Mouse (Mus musculus): ENCODE results near the gene Fam107b. TPM values are rescaled to one million over a fixed set of nuclear protein-coding genes. Genes with fewer than 3 reads are reported as not detected.

Gene Fam107b
- polyA plus RNA-seq, 1 experiment from 2014 or later, result 35.4 TPM

DNA sequence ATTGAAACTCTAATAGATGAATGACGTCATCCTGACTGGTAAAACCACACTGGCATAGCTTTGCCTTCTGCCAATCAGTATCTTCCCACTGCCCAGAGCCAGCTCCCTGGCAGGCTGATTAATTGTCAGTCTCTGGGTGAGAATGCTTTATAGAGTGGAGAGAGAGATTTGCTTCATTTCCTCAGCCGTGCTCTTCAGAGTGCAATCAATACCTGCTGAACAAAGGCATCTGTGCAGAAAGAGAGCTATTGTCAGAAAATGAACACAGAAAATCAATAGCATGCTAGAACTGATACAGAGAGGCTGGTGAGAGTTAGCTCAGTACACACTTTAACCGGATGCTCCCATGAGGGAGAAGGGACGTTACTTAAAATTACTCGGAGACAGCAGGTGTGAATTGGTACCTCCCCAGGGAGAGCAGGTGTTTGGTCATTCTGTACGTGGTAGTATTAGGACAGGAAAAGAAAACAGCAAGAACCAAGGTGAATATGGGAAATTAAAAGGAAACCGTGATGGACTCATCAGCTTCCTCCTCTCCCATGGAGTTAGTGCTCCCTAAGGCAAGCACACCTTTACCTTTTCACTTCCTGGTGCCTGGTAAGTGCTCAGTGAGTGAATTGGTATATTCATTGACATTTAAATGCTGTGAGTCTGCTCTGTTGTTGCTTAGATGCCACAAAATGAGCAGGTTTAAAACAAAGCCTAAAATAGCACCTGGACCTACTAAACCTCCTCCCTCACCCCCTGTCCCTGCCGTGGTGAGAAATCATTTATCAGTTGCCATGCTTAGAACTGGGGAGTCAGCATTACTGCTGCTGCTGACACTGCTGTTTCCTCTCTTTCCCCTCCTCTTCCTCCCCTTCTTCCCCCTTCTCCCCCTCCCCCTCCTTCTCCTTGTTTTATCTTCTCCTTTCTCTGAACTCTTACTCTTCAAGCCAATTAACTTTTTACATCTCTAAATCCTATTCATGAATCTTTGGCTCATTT, 38.9 kb downstream of the Fam107b start:
- ATAC-seq (ENCODE audit: insufficient number of reproducible peaks, insufficient read depth, low FRiP score, low TSS enrichment, low read depth), result no peak
- Histone ChIP-seq H3K36me3 (no peaks in the 10 kb centered on the region), H3K9me3 (0 out of 2 replicates have a peak, but pooled peaks cover 4% of the 10 kb centered on the region), H3K27ac (no peak overlapping the region), H3K4me2 (no peak overlapping the region), H3K9ac (replicated peaks) (no peak overlapping the region), H3K4me1 (replicated peaks) (no peaks in the 10 kb centered on the region), H3K4me3 (replicated peaks) (no peak overlapping the region), H3K27me3 (no peaks in the 10 kb centered on the region)
- 56% methylated on average over 8 of the region's 8 CpGs for WGBS

DNA sequence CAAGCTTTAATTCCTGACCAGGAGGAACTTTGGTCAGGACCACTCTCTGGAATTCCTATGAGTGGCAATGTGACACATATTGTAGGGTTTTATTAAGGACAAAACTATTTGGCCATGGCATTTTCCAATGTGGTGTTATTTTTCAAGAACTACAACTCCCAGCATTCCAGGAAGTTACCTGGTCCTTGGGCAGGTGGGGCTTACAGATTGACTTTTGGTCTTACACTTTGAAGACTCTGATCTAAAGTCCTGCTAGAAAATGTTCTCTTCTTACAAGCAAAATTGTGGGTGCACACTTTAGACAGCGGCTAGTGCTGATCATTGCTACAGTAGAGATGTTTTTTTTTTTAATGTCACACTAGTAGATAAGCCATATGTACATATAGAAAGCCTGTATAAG, 48.2 kb downstream of the Fam107b start:
- Histone ChIP-seq H3K4me2 (no peak overlapping the region), H3K9me3 (no peaks in the 10 kb centered on the region), H3K27me3 (no peaks in the 10 kb centered on the region), H3K27ac (no peak overlapping the region), H3K4me3 (replicated peaks) (no peak overlapping the region), H3K36me3 (no peaks in the 10 kb centered on the region), H3K4me1 (replicated peaks) (peaks cover 10% of the 10 kb centered on the region), H3K9ac (replicated peaks) (no peak overlapping the region)
- ATAC-seq (ENCODE audit: insufficient number of reproducible peaks, insufficient read depth, low FRiP score, low TSS enrichment, low read depth), result no peak
- WGBS, result 93% methylated on average over 1 of the region's 1 CpGs

DNA sequence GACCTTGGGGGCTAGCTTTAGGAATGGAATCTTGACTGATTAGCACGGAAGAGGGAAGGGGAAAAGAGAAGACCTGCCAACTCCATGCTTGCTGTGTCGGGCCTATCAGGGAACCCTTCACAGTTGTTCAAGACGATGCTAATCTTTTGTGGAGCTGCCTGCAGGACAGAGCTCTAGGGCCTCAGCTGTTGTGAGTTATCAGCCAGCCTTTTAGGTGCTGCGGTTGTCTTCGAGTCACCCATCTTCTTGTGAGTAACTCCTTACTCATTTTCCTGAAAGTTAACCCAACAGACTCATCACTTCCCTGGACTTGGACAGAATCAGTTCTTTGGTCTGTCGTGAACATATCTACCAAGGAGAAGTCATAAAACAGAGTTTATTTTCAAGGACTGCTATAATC, 51.3 kb downstream of the Fam107b start:
- Histone ChIP-seq H3K4me3 (replicated peaks) (no peak overlapping the region), H3K27ac (no peak overlapping the region), H3K4me2 (no peak overlapping the region), H3K4me1 (replicated peaks) (peaks cover 10% of the 10 kb centered on the region), H3K9ac (replicated peaks) (no peak overlapping the region), H3K27me3 (no peaks in the 10 kb centered on the region), H3K9me3 (no peaks in the 10 kb centered on the region), H3K36me3 (no peaks in the 10 kb centered on the region)
- 74% methylated on average over 6 of the region's 6 CpGs for WGBS
- no peak for ATAC-seq (ENCODE audit: insufficient number of reproducible peaks, insufficient read depth, low FRiP score, low TSS enrichment, low read depth)

DNA sequence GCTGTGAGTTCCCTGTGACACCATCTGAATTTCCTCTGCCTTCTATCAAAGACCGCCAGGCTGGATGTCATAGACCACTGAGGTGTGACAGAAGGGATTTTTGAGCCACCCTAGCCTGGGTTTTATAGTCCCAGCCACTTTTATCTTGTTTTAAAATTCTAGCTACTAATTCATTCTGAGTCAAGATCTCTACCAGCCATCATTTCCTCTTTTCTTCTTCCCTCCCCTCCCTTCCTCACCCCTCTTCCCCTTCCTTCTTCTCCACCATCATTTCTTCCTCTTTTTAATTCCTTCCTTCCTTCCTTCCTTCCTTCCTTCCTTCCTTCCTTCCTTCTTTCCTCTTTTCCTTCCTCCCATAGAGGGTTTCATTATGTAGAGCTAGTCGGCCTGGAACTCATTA, 51.9 kb downstream of the Fam107b start:
- H3K4me2 ChIP-seq, result no peak overlapping the region
- H3K4me3 ChIP-seq (replicated peaks), result no peak overlapping the region
- no peak for ATAC-seq (ENCODE audit: insufficient number of reproducible peaks, insufficient read depth, low FRiP score, low TSS enrichment, low read depth)
- WGBS, result 93% methylated on average over 2 of the region's 2 CpGs
- no peaks in the 10 kb centered on the region for H3K36me3 ChIP-seq
- no peaks in the 10 kb centered on the region for H3K27me3 ChIP-seq
- H3K9me3 ChIP-seq, result no peaks in the 10 kb centered on the region
- H3K27ac ChIP-seq, result no peak overlapping the region
- H3K9ac ChIP-seq (replicated peaks), result no peak overlapping the region
- peaks cover 10% of the 10 kb centered on the region for H3K4me1 ChIP-seq (replicated peaks)

DNA sequence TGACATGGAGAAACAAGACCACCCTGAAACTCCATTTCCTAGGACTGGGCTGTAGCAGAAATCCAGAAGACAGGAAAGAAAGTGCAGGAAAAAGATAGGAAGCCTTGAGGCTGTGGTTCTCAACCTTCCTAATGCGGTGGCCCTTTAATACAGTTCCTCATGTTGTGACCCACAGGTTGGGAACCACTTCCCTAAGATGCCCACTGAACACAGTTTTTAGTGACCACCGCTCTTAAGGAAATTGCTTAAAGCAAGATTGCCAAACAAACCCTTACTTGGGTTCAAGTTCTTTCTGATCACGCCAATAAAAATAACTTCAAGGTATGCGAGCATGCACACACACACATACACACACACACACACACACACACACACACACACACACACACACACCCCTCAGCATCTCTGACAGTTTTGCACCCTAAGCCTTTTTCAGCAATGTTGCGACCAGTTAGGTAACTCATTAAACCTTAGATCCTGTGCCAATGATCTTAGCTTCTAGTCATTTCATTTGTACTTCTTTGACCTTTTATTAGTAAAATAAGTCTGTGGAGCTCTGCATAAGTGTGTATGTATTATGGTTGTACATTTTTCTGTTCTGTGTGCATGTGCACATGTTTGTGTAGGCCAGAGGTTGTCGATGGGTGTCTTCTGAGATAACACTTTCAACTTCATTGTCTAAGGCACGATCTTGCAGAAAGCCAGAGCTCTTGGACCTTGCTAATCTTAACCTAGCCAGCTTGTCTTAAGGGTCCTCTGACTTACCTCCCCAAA, 53.1 kb downstream of the Fam107b start:
- no peaks in the 10 kb centered on the region for H3K27me3 ChIP-seq
- no peak for ATAC-seq (ENCODE audit: insufficient number of reproducible peaks, insufficient read depth, low FRiP score, low TSS enrichment, low read depth)
- H3K9me3 ChIP-seq, result no peaks in the 10 kb centered on the region
- H3K9ac ChIP-seq (replicated peaks), result no peak overlapping the region
- H3K4me2 ChIP-seq, result no peak overlapping the region
- H3K36me3 ChIP-seq, result no peaks in the 10 kb centered on the region
- 84% methylated on average over 7 of the region's 7 CpGs for WGBS
- no peaks in the 10 kb centered on the region for H3K4me1 ChIP-seq (replicated peaks)
- H3K4me3 ChIP-seq (replicated peaks), result no peak overlapping the region
- H3K27ac ChIP-seq, result no peak overlapping the region

DNA sequence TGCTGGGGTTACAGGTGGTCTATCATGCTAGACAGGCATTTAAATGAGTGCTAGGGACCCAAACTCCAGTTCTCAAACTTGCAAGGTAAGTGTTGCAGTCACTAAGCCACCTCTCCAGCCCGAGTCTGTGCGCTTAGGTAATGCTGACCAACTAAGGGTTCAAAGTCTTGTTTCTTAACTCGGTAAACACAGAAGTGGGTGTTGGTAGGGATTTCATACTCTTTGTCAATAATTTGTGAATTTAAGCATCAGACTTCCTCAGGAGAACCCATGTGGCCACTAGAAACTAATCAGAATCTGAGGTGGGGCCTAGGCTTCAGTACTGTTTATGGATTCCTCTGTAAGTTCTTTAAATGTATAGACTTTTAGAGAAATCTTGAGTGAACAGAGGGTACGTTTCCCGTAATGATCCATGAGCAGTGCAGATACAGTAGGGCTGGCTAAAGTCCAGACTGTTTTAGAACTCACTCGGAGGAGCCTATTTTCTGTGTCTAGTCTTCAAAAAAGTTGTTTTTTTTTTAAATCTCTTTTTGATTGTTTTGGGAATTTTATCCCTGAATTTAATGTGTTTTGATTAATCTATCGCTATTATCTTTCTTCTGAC, 53.8 kb downstream of the Fam107b start:
- WGBS, result 90% methylated on average over 7 of the region's 7 CpGs

DNA sequence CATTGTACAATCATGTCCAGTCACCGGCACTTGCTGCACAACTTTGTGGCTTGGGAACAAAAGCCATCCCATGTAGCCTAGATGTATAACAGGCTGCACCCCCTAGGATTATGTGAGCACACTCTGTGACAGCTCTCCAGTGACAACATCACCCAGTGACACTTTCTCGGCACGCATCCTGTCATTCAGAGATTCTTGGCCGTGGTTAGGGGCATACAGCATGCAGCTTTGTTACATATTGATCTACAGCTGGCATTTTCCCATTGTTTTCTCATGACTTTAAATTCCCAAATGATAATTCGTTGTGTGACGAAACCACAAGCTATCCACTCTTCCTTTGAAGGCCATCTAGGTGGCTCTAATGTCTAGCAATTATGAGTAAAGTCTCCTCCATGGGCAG, 58.8 kb downstream of the Fam107b start:
- Histone ChIP-seq H3K27ac (no peak overlapping the region), H3K4me3 (replicated peaks) (no peak overlapping the region), H3K9me3 (0 out of 2 replicates have a peak, but pooled peaks cover 4% of the 10 kb centered on the region), H3K27me3 (no peaks in the 10 kb centered on the region), H3K4me2 (no peak overlapping the region), H3K9ac (replicated peaks) (no peak overlapping the region), H3K4me1 (replicated peaks) (no peaks in the 10 kb centered on the region), H3K36me3 (no peaks in the 10 kb centered on the region)
- no peak for ATAC-seq (ENCODE audit: insufficient number of reproducible peaks, insufficient read depth, low FRiP score, low TSS enrichment, low read depth)
- WGBS, result 90% methylated on average over 6 of the region's 6 CpGs

More for the DNA sequence above, 53.8 kb downstream of the Fam107b start:
- Histone ChIP-seq H3K9ac (replicated peaks) (no peak overlapping the region), H3K27ac (no peak overlapping the region), H3K9me3 (no peaks in the 10 kb centered on the region), H3K27me3 (no peaks in the 10 kb centered on the region), H3K4me3 (replicated peaks) (no peak overlapping the region), H3K36me3 (no peaks in the 10 kb centered on the region), H3K4me2 (no peak overlapping the region), H3K4me1 (replicated peaks) (no peaks in the 10 kb centered on the region)
- ATAC-seq (ENCODE audit: insufficient number of reproducible peaks, insufficient read depth, low FRiP score, low TSS enrichment, low read depth), result no peak

DNA sequence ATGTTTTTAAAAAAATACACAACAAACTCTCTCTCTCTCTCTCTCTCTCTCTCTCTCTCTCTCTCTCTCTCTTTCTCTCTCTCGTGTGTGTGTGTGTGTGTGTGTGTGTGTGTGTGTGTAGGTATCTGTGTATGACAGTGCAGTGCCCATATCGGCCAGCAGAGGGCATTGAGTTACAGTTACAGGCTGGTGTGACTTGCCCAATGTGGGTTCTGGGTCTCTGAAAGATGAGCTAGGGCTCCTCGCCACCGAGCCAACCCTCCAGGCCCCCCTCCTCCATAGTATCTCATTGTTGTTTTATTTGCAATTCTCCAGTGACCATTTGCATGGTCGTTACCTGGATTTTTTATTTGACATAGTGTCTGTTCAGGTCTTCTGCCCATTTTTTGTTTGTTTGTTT, 59.5 kb downstream of the Fam107b start:
- no peak for ATAC-seq (ENCODE audit: insufficient number of reproducible peaks, insufficient read depth, low FRiP score, low TSS enrichment, low read depth)
- no peaks in the 10 kb centered on the region for H3K4me1 ChIP-seq (replicated peaks)
- WGBS, result 87% methylated on average over 5 of the region's 5 CpGs
- H3K27me3 ChIP-seq, result no peaks in the 10 kb centered on the region
- no peaks in the 10 kb centered on the region for H3K36me3 ChIP-seq
- 0 out of 2 replicates have a peak, but pooled peaks cover 4% of the 10 kb centered on the region for H3K9me3 ChIP-seq
- H3K9ac ChIP-seq (replicated peaks), result no peak overlapping the region
- H3K4me3 ChIP-seq (replicated peaks), result no peak overlapping the region
- H3K4me2 ChIP-seq, result no peak overlapping the region
- H3K27ac ChIP-seq, result no peak overlapping the region

DNA sequence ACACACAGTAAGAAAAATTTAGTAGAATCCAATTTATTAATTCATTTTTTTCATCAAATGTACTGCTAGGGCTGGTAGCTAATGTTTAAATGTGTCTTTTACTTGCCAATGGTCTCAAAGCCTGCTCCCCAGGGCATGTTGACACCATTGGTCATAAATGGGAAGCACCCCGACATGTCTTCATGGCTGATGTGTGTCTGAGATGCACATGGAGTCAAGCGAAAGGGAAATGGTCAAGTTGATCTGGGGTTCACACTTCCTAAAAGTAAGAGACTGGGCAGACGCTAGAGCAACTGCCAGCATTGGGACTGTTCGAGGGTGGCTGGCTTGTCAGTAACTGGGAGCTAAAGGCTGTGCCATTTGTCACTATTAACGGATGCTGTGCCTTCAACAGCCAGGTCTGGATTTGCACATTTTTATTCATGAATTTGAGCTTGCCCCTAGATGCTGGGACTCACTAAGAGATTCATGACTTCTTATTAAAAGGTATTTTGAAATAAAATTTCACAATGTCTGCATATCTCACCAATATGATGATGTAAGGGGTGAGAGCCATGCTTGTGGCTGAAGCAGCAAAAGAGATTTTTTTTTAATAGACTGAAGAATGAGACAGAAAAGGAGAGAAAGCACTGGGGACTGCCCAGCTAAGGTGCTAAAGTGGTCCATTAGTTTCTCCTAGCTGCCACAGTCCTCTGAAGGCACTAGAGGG, 60.6 kb downstream of the Fam107b start:
- H3K4me1 ChIP-seq (replicated peaks), result no peaks in the 10 kb centered on the region
- no peaks in the 10 kb centered on the region for H3K36me3 ChIP-seq
- H3K9ac ChIP-seq (replicated peaks), result no peak overlapping the region
- ATAC-seq (ENCODE audit: insufficient number of reproducible peaks, insufficient read depth, low FRiP score, low TSS enrichment, low read depth), result no peak
- no peak overlapping the region for H3K4me3 ChIP-seq (replicated peaks)
- 0 out of 2 replicates have a peak, but pooled peaks cover 4% of the 10 kb centered on the region for H3K9me3 ChIP-seq
- H3K4me2 ChIP-seq, result no peak overlapping the region
- no peaks in the 10 kb centered on the region for H3K27me3 ChIP-seq
- WGBS, result 86% methylated on average over 5 of the region's 5 CpGs
- H3K27ac ChIP-seq, result no peak overlapping the region

DNA sequence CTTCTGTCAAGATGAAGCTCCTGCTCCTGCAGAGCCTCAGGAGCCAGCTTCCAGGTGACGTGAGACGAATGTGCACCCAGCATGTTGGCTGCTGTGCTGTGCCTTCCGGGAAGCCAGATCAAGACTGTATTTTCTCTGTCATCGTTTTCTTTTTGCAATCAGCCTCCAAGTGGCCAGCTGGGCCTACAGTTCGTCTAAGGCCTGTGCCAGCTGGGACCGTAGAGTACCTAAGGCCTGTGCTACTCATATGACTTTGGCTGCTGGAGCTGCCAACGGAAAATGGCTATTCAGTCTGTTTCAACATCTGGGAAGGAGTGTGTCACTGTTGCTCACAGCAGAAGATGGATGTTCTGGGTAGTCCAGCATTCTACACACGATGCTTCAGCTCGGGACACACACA, 62.8 kb downstream of the Fam107b start:
- Histone ChIP-seq H3K36me3 (no peaks in the 10 kb centered on the region), H3K9ac (replicated peaks) (no peak overlapping the region), H3K27me3 (no peaks in the 10 kb centered on the region), H3K4me1 (replicated peaks) (no peaks in the 10 kb centered on the region), H3K4me3 (replicated peaks) (no peak overlapping the region), H3K9me3 (0 out of 2 replicates have a peak, but pooled peaks cover 4% of the 10 kb centered on the region), H3K27ac (no peak overlapping the region), H3K4me2 (no peak overlapping the region)
- ATAC-seq (ENCODE audit: insufficient number of reproducible peaks, insufficient read depth, low FRiP score, low TSS enrichment, low read depth), result no peak
- WGBS, result 75% methylated on average over 9 of the region's 9 CpGs
